Mouse (Mus musculus): ENCODE data around the gene Vash1.

- no peak for TF ChIP-seq CTCF (IDR thresholded peaks at IDR 0.05; ENCODE audit: low read depth)
- TF ChIP-seq EP300 (optimal IDR thresholded peaks at IDR 0.05) = no peak
These were observed 2.2 kb downstream of the Vash1 start for GRCm38 (mm10) chr12:86680591-86681193.
